Mouse (Mus musculus): ENCODE data around the gene Ldlrad3. TPM values are rescaled to one million over a fixed set of nuclear protein-coding genes. Genes with fewer than 3 reads are reported as not detected.

Gene Ldlrad3
- polyA plus RNA-seq (2017; shearing (Covaris generic)), result under 1 TPM; 0.28 to 0.70 TPM

DNA sequence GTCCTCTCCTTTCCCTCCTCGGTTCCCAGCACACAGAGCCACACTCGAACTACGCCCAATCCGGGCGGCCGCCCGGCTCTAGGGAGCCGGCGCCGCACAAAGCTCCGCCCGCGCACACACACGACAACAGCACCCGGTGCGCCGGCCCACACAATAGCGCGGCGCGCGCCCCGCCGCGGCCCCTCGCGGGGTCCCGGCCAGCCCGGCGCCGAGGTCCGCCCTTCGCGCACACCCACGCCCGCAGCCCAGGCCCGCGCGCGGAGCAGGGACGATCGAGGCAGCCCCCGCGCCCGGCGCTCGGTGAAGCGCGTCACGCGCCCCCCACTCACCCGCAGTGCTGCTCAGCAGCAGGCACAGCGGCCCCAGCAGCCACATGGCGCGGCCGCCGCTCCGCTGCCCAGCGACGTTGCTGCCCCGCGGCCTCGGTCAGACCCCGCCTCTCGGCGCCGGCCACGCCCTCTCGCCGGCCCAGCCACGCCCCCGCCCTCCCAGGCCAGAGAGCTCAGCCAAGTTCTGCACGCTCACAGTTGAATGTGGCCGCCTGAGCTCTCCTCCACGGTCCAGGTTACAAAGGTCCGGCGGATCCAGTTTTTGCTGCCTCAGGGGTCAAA, at the start of gene Ldlrad3:
Gene Ldlrad3, minus strand, starts transcription at position 435 of the 611 bp plus-strand sequence.
- ATAC-seq, result peak; percentile 73

DNA sequence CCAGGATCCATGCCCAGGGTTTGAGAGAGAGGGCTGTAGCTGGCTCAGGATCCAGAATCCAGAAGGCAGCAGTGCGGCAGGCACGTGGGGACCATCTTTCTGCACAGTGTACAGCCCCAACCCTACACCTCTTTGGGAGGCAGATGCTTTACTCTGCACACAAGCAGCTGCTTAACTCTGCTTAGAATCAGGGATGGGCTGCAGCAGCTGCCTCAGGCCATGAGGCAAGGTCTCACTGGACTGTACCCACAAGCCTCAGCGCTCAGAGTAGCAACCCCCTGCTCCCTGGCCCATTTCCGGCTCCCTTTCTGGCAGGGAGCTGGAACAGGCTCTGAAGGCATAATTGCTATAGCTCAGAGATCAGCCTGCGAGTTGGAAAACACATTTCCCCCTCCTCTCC, 45.3 kb upstream of the Ldlrad3 start:
- no peak for ATAC-seq

GRCm38 (mm10) chr2:102229126-102229525, 42.9 kb upstream of the Ldlrad3 start:
- no peak for ATAC-seq

GRCm38 (mm10) chr2:102228331-102228730, 42.1 kb upstream of the Ldlrad3 start:
- ATAC-seq, result no peak

GRCm38 (mm10) chr2:102227839-102228238, 41.7 kb upstream of the Ldlrad3 start:
- ATAC-seq, result no peak

GRCm38 (mm10) chr2:102226274-102226673, 40.1 kb upstream of the Ldlrad3 start:
- ATAC-seq, result no peak

GRCm38 (mm10) chr2:102223355-102224128, 37.4 kb upstream of the Ldlrad3 start:
- ATAC-seq, result no peak

DNA sequence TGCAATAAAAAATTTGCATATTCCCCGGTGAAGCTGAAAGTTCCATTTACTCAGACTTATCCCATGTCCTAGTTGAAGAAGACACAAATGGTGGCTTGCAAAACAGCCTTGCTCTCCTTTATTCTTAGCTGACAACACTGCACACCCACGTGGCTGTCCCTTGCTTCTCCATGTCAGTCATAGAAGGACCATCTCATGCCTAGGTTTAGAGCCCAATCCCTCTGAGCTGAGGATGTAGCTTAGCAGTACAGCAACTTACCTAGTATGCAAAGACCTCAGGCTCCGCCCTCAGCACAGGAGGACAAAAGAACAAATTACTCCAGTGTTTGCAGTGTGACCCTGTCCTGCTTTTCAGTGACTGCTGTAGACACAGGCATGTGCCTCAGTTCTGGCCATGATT, 36.6 kb upstream of the Ldlrad3 start:
- ATAC-seq, result no peak

DNA sequence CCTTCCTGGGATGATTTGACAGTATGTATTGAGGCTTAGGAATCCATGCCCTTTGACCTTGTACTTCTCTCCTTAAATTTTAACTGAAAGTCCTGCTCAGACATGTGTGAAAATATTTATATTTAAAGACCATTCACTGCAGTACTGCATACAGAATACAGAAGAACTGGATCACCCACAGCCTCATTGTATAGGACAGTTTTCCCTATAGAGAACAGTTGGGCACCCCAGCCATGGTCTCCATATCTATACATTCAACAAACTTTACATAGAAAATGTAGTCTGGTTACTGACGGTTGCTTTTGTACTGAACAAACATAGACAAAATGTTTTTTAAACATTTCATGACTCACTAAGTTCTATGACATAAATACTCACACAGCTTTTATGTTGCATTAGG, 30.6 kb upstream of the Ldlrad3 start:
- ATAC-seq, result no peak

DNA sequence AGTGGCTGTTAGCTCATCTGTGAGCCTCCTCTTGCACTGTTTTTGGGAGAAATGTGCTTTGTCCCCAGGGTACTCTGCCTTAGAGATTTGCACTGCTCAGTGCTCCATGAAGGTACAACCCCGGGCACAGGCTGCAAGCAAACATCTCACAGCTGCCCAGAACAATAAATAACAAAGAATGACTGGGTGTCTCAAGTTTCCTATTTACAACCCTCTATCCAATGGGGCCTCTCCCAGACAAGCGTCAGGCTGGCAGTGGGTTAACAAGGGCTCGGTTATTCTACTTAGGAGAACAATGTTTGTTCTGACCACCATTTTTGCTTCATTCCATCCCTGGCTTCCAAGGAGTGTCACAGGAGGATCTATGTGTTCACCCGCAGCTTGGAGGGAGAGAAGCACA, 25.9 kb upstream of the Ldlrad3 start:
- no peak for ATAC-seq

- ATAC-seq, result no peak
Measured at GRCm38 (mm10) chr2:102205672-102206399, 19.7 kb upstream of the Ldlrad3 start.

DNA sequence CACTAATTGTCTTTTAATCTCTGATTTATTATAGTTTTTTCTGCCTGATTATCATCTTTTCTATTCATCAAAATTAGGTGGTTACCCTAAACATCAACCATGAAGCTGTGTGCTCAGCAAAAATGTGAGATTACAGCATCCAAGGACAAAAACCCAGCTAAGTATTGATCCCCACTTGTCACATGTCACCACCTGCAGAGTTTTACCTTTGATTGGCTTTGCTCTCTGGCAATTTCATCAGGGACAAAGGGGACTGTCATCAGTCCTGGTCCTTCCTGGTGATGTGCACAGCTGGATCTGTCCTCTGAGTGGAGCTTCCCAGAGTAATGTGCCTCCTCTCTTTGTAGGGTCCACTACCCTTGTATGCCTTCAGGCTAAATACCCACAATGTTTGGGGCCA, 17.3 kb upstream of the Ldlrad3 start:
- no peak for ATAC-seq

GRCm38 (mm10) chr2:102202211-102202770, 16.1 kb upstream of the Ldlrad3 start:
- no peak for ATAC-seq

GRCm38 (mm10) chr2:102201198-102201948, 15.2 kb upstream of the Ldlrad3 start:
- no peak for ATAC-seq

- no peak for ATAC-seq
Measured at GRCm38 (mm10) chr2:102197332-102197731, 11.1 kb upstream of the Ldlrad3 start.

DNA sequence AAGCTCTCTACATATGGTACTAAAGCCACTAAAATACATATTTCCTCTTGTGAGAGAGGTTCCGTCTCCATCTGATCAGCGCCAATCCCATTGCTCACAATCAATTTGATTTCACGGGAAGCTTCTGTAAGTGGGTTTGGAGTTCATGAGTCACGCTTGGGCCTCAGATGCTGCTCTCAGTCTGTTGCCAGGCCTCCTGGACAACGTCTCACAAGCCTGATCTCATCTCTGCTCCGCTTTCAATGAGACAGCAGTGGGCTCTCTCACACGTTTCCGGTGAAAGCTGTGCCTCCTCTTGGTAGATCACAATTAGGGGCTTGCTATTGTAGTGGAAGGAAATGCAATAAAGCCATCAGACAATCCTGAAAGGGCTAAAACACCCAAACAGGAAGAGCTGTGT, 10.5 kb upstream of the Ldlrad3 start:
- no peak for ATAC-seq

DNA sequence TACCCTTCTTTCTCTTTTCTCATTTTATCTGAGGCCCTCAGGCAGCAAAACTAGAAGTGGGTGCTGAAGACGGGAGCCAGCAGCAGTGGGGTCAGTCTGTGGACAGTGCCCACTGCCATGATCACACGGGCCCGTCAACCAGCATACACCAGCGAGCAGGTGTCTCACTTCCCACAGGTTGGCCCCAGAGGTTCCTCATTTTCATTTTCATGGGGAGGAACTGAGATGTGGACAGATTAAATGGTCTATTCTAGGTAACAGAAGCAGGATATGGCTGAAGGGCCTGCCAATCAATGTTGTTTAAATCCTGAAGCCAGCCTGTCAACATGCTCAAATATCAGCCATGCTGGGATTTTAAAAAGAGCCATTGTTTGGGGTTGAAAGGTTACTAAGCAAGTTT, 9.3 kb upstream of the Ldlrad3 start:
- no peak for ATAC-seq

DNA sequence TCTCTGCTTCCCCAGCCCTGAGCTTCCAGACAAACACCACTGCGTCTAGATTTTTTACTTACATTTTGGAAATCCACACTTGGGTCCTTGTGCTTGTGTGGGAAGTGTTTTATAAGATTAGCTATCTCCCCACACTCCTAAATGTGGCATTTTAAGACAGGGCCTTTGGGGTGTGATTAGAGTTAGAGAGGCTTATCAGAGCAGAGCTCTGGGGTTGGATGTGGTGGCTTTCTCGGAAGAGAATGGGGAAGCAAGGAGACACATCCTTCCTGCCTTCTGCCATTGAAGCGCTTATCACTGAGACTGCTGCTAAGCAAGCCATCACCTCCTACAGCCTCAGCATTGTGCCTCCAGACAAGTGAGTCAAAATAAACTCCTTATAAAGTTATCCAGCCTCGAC, 8.1 kb upstream of the Ldlrad3 start:
- no peak for ATAC-seq

DNA sequence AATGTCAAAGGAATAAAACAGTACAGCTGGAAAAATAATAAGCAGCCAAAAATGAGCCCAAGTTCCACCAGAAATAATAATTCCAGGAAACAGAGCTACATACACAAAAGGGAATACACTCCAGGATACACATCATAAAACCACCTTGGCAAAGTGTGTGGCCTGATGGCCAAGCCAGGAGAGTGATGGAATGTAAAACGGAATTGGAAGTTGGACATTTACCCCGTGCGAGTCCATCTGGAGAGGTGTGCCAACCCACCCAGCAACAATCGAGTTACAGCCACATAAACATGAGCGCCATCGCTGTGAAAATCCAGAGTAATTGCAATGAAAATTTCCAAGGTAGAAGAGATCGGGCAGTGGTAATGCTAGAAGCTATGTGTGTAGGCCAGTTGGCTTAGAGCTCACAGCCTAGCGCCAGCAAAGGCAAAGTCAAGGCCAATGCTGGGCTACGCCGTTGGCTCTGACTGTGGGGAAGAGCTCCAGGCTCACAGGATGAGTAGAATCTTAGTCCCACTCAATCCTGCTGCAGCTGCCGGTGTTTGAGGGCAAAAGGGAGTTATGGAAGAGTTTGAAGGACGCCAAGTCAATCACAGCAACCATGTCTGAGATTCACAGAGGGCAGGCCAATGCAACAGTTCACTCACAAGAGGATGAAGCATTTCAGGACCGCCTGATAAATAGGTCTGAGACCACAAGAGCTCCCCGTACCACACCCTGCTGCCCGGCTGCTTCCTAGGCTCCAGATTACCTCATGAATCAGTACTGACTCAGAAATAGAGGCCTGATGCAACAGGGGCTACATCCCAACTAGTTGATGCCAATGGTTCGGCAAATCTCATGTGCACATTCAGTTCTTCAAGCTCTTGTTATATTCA, 7.0 kb upstream of the Ldlrad3 start:
- no peak for ATAC-seq

DNA sequence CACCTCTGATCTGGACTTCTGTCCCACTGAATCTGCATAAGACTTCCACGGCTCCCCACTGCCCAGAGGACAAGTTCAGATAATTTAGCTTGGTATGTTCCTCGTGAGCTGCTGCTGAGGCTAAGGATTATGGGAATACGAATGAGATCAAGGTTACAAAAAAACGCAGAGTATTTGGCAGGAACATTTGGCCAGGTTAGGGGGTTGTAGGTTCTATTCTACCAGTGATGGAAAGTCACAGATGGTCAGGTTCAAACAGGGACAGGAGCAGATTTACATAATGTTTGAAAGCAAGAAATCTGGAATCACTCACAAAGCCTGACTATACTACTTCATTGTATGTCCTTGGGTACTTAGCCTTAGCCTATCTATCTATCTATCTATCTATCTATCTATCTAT, 5.6 kb upstream of the Ldlrad3 start:
- ATAC-seq, result no peak

DNA sequence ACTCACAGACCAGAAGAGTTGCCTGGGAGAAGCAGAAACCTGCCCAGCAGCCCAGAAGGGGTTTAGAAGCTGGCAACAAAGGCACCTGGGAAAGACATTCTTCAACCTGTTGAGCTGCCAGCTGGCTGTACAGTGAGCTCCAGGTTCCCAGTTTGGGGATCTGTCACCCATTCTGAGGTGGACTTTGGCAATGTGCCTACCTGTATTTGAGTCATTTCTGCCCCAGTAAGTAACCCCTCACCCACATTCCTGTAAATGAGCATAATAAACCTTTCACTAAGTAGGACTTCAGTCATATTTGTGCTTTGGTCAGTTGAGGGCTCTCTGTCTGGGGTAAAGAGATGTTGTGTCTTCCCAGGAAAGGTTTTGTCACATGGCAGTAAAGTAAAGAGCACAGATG, 4.8 kb upstream of the Ldlrad3 start:
- no peak for ATAC-seq
